Mouse (Mus musculus) intestine, embryonic 16.5 days (tissue): Measurements from ENCODE around the gene Ptprd. TPM values are rescaled to one million over a fixed set of nuclear protein-coding genes. Genes with fewer than 3 reads are reported as not detected.
A peak's percentile ranks its signal among the peaks of the same experiment; 100 is the strongest.

ENCODE experiments used
- ATAC-seq: fragments of 200-750 bp; cut with Nextera tagmentation; 2 replicates; pipeline ENCODE4 v1.8.0; 2017; ENCODE audit warnings: moderate TSS enrichment, moderate library complexity
- H3K27ac ChIP-seq: fragments of 300-500 bp; sonication (generic); 2 replicates; pipeline ENCODE4 v1.5.1; 2014; ENCODE audit warnings: mild to moderate bottlenecking, low read length
- H3K27me3 ChIP-seq: fragments of 300-500 bp; sonication (generic); replicated peaks from 2 replicates; pipeline ENCODE4 v1.6.1; 2014; ENCODE audit warnings: low read length, control low read depth, mixed read lengths; ENCODE audit not compliant: control insufficient read depth, insufficient read depth
- H3K36me3 ChIP-seq: fragments of 300-500 bp; sonication (generic); 2 replicates; pipeline ENCODE4 v1.6.1; 2014; ENCODE audit warnings: low read length, control low read depth; ENCODE audit not compliant: control insufficient read depth, insufficient read depth
- H3K4me1 ChIP-seq: fragments of 300-500 bp; sonication (generic); 2 replicates; pipeline ENCODE4 v1.6.1; 2014; ENCODE audit warnings: low read length, control low read depth, mixed read lengths; ENCODE audit not compliant: control insufficient read depth, insufficient read depth
- H3K4me2 ChIP-seq: fragments of 300-500 bp; sonication (generic); 2 replicates; pipeline ENCODE4 v1.6.1; 2014; ENCODE audit warnings: low read depth, low read length, control low read depth
- H3K4me3 ChIP-seq: fragments of 300-500 bp; sonication (generic); 2 replicates; pipeline ENCODE4 v1.5.1; 2014; ENCODE audit warnings: mild to moderate bottlenecking, low read length
- H3K9ac ChIP-seq: fragments of 300-500 bp; sonication (generic); 2 replicates; pipeline ENCODE4 v1.6.1; 2014; ENCODE audit warnings: low read depth, low read length
- H3K9me3 ChIP-seq: fragments of 300-500 bp; sonication (generic); 2 replicates; pipeline ENCODE4 v1.6.1; 2016; ENCODE audit warnings: low read length, control low read depth; ENCODE audit not compliant: control insufficient read depth
- WGBS: fragments of 180-500 bp; shearing (Covaris S2); extraction: QIAGEN DNeasy Blood & Tissue Kit; methylation state at CpG from one replicate; pipeline ENCODE4 v1.1.7; 2014; 5-methylcytosine and 5-hydroxymethylcytosine counted together
- polyA plus RNA-seq: library from polyadenylated mRNA; unstranded; fragments of >200 nt; fragmentation: Nextera tagmentation; extraction: Ambion mirVana; gene quantifications from 2 replicates; pipeline ENCODE4 v1.2.1, GENCODE M21; 2015

Gene Ptprd
- polyA plus RNA-seq, 1 experiment from 2014 or later: 5.0 TPM

- Histone ChIP-seq H3K4me2 (no peak overlapping the region), H3K9ac (no peak overlapping the region), H3K9me3 (no peaks in the 10 kb centered on the region), H3K36me3 (no peaks in the 10 kb centered on the region), H3K4me1 (no peaks in the 10 kb centered on the region), H3K27ac (no peak overlapping the region), H3K4me3 (no peak overlapping the region), H3K27me3 (no peaks in the 10 kb centered on the region)
- no peak for ATAC-seq
- 61% methylated on average over 4 of the region's 4 CpGs for WGBS
Measured at GRCm38 (mm10) chr4:75995841-75996240, 2215.9 kb downstream of the Ptprd start.

GRCm38 (mm10) chr4:75994576-75994975 is 2217.2 kb downstream of the Ptprd start:
- H3K4me3 ChIP-seq: no peak overlapping the region
- H3K36me3 ChIP-seq: no peaks in the 10 kb centered on the region
- 87% methylated on average over 4 of the region's 4 CpGs for WGBS
- no peak for ATAC-seq
- H3K27me3 ChIP-seq: no peaks in the 10 kb centered on the region
- no peak overlapping the region for H3K4me2 ChIP-seq
- no peaks in the 10 kb centered on the region for H3K4me1 ChIP-seq
- no peak overlapping the region for H3K27ac ChIP-seq
- no peaks in the 10 kb centered on the region for H3K9me3 ChIP-seq
- H3K9ac ChIP-seq: no peak overlapping the region

DNA sequence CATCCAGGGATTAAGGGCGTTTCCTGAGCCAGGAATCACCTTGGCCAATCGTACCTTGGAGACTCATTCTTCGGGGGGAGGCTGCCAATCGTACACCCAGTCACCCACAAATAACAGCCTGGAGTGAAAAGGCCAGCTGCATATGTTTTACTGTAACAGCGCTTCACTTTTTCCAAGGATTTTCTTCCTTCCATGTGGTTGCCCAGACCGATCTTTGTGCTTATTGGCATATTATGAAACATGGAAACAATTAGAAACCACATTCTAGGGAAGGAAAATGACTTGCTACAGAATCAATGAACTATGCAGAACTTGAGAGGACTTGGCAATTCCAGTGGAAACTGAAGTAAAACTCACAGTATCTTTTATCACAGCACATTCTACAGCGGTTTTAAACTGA is 2218.7 kb downstream of the Ptprd start:
- Histone ChIP-seq H3K4me2 (no peak overlapping the region), H3K27me3 (no peaks in the 10 kb centered on the region), H3K27ac (no peak overlapping the region), H3K4me3 (no peak overlapping the region), H3K36me3 (no peaks in the 10 kb centered on the region), H3K9me3 (no peaks in the 10 kb centered on the region), H3K9ac (no peak overlapping the region), H3K4me1 (no peaks in the 10 kb centered on the region)
- no peak for ATAC-seq
- 91% methylated on average over 7 of the region's 7 CpGs for WGBS

GRCm38 (mm10) chr4:75991621-75992245 is 2220.0 kb downstream of the Ptprd start:
- H3K4me1 ChIP-seq: no peaks in the 10 kb centered on the region
- no peak overlapping the region for H3K4me2 ChIP-seq
- no peaks in the 10 kb centered on the region for H3K27me3 ChIP-seq
- WGBS: 85% methylated on average over 6 of the region's 6 CpGs
- ATAC-seq: no peak
- no peaks in the 10 kb centered on the region for H3K36me3 ChIP-seq
- no peak overlapping the region for H3K4me3 ChIP-seq
- no peak overlapping the region for H3K9ac ChIP-seq
- no peaks in the 10 kb centered on the region for H3K9me3 ChIP-seq
- no peak overlapping the region for H3K27ac ChIP-seq

DNA sequence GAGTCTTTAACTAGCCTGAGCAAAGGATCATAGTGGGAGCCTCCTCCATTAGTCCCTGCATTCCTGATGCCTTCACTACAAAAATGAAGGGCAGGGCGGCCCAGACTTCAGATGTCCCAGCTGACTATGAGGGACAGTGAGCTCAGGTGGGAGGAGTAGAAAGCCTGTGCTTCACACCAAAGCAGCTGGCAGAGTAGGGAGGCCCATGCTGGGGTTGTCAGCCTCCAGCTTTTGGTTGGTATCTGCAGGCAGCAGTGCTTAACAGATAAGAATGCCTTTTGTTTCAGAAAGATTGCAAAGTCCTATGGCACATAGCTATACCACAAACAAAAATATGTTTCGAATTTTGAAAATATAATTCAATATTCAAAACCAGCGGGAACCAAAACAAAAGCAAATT is 2237.0 kb downstream of the Ptprd start:
- no peaks in the 10 kb centered on the region for H3K27me3 ChIP-seq
- H3K4me2 ChIP-seq: no peak overlapping the region
- H3K4me1 ChIP-seq: no peaks in the 10 kb centered on the region
- H3K9me3 ChIP-seq: no peaks in the 10 kb centered on the region
- H3K4me3 ChIP-seq: no peak overlapping the region
- H3K9ac ChIP-seq: no peak overlapping the region
- no peak overlapping the region for H3K27ac ChIP-seq
- 83% methylated on average over 3 of the region's 3 CpGs for whole genome bisulfite sequencing
- no peak for ATAC-seq
- H3K36me3 ChIP-seq: no peaks in the 10 kb centered on the region

DNA sequence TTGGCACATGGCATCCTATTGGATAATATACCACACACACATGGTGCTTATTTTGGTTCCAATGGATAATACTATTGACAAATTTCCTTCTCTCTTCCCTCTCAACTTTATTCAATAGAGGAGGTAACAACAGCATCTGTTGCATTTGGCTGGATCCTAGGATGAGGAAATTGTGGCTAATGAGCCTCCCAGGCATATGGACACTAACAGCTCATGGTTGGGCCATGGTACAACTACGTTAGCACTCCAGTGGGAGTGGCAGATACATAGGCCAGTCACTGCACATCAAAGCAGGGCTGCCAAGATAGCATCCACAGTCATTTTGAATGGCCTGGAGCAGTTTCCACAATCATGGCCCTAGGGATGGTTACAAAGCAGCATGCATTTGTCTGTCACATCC is 2238.4 kb downstream of the Ptprd start:
- no peaks in the 10 kb centered on the region for H3K36me3 ChIP-seq
- no peaks in the 10 kb centered on the region for H3K27me3 ChIP-seq
- peaks cover 3% of the 10 kb centered on the region; the same call in 1 of the 2 replicates for H3K4me1 ChIP-seq
- H3K9me3 ChIP-seq: no peaks in the 10 kb centered on the region
- ATAC-seq: no peak
- H3K9ac ChIP-seq: no peak overlapping the region
- H3K4me2 ChIP-seq: no peak overlapping the region
- 79% methylated on average over 1 of the region's 1 CpGs for WGBS
- H3K4me3 ChIP-seq: no peak overlapping the region
- H3K27ac ChIP-seq: no peak overlapping the region

GRCm38 (mm10) chr4:75969961-75970360 is 2241.8 kb downstream of the Ptprd start:
- H3K4me2 ChIP-seq: no peak overlapping the region
- ATAC-seq: no peak
- no peaks in the 10 kb centered on the region for H3K9me3 ChIP-seq
- H3K9ac ChIP-seq: no peak overlapping the region
- no peaks in the 10 kb centered on the region for H3K36me3 ChIP-seq
- no peaks in the 10 kb centered on the region for H3K27me3 ChIP-seq
- H3K4me1 ChIP-seq: peaks cover 3% of the 10 kb centered on the region; the same call in 1 of the 2 replicates
- no peak overlapping the region for H3K4me3 ChIP-seq
- no peak overlapping the region for H3K27ac ChIP-seq
- WGBS: 89% methylated on average over 2 of the region's 2 CpGs

DNA sequence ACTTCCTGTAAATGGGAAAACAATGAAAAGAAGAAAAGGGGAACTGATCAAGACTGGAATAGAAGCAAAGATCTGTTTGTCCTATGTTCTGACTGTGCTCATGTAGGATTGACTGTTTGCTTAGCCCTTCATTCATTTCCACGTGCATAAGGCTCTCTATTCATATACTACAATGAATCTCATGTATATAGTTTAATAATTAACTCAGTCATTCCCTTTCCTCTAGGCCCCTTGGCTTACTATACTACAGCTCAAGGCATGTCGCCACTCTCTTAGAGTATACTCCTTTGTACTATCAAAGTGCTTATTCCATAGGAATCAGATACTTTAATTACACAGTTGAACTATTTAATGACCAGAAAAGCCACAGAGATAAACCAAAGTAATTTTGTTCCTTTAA is 2243.1 kb downstream of the Ptprd start:
- Histone ChIP-seq H3K36me3 (no peaks in the 10 kb centered on the region), H3K4me2 (no peak overlapping the region), H3K9me3 (no peaks in the 10 kb centered on the region), H3K4me1 (peaks cover 3% of the 10 kb centered on the region; the same call in 1 of the 2 replicates), H3K27ac (no peak overlapping the region), H3K4me3 (no peak overlapping the region), H3K27me3 (no peaks in the 10 kb centered on the region), H3K9ac (no peak overlapping the region)
- peak; percentile 88 for ATAC-seq
- 56% methylated on average over 2 of the region's 2 CpGs for WGBS

DNA sequence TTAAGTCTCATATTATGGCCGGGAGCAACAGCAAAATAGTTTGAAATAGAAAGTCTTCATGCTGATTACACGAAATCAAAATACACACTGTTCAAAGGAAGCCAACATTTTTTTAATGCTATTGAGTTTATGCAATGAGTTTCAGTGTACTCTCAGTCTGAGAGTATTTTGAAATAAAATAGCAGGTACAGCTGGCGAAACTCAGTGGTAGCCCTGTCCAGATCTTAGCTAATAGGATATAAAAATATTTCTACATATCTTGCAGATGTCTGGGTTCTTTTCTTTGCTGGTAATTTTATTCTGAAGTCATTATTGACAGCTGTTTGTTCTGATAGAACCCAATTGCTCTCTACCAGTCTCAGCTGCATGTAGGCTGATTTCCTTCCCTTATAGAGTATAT is 2246.0 kb downstream of the Ptprd start:
- WGBS: 78% methylated on average over 3 of the region's 3 CpGs
- Histone ChIP-seq H3K36me3 (no peaks in the 10 kb centered on the region), H3K27me3 (no peaks in the 10 kb centered on the region), H3K9ac (no peak overlapping the region), H3K4me1 (peaks cover 3% of the 10 kb centered on the region; the same call in 1 of the 2 replicates), H3K4me2 (no peak overlapping the region), H3K27ac (no peak overlapping the region), H3K4me3 (no peak overlapping the region), H3K9me3 (no peaks in the 10 kb centered on the region)
- ATAC-seq: no peak

- H3K9me3 ChIP-seq: no peaks in the 10 kb centered on the region
- 67% methylated on average over 2 of the region's 2 CpGs for WGBS
- ATAC-seq: no peak
- H3K27me3 ChIP-seq: no peaks in the 10 kb centered on the region
- no peaks in the 10 kb centered on the region for H3K36me3 ChIP-seq
- no peaks in the 10 kb centered on the region for H3K4me1 ChIP-seq
- H3K27ac ChIP-seq: no peak overlapping the region
- H3K4me2 ChIP-seq: no peak overlapping the region
- H3K4me3 ChIP-seq: no peak overlapping the region
- no peak overlapping the region for H3K9ac ChIP-seq
Measured at GRCm38 (mm10) chr4:75962916-75963315, 2248.8 kb downstream of the Ptprd start.
